ENCODE assay signal across 9 mouse cellular contexts in the genomic region with DNA sequence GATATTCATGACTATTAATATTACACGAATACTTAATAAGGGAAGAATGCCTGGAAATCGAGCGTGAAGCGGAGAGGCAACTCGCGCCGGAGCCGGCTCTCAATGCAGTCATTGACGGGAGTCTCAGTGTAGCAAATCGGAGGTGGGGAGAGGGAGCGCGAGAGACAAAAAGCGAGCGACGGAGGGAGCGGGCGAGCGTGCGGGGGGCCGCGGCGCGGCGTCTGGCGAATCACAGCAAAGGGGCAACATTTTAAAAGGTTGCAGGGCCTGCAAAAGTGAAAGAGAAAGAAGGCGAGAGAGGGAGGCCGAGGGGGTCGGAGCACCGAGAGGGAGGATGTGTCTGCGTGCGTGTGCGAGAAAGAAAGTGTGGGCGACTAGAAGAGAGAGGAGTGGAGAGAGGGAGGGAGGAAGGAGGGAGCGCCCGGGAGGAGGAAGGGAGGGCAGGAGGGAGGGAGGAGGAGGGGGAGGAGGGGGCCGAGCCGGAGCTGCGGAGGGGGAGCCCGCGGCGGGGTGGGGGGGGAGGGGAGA. TPM values are rescaled to one million over a fixed set of nuclear protein-coding genes. Genes with fewer than 3 reads are reported as not detected.
DNase-seq lines count a peak whose midpoint lies in the region; ATAC-seq and TF ChIP-seq lines count a peak whose summit lies in the region.
"Had no signal": no experiment of that assay in that cellular context is flagged by ENCODE, and none has a peak within 500 bp of the region (broad histone marks: within the 10 kb centered on the region; RNA-seq: fewer than 3 reads in every experiment).

No protein-coding gene starts in this region.

- no peaks in the 10 kb centered on the region for H3K79me3 ChIP-seq in C2C12 (ENCODE audit: low read depth)

- ATAC-seq in liver, embryonic 13.5 days (ENCODE audit: low read depth), result no peak
- ATAC-seq in neural tube, embryonic 14.5 days (ENCODE audit: low read depth), result peak; percentile 69

- peaks cover 54% of the 10 kb centered on the region for H3K4me1 ChIP-seq in embryonic facial prominence, embryonic 10.5 days
- H3K4me1 ChIP-seq in hindbrain, embryonic 10.5 days (replicated peaks), result peaks cover 51% of the 10 kb centered on the region
- H3K4me1 ChIP-seq in liver, embryonic 13.5 days (replicated peaks), result peaks cover 17% of the 10 kb centered on the region
- no peaks in the 10 kb centered on the region for H3K4me1 ChIP-seq in neural tube, embryonic 14.5 days (ENCODE audit: control insufficient read depth, insufficient read depth, low read length)

- peak overlapping the region; percentile 62 for H3K4me2 ChIP-seq in liver, embryonic 13.5 days
- H3K4me2 ChIP-seq in neural tube, embryonic 14.5 days (ENCODE audit: low read depth, low read length), result peak overlapping the region; percentile 55

- peak; percentile 39 for DNase-seq in adrenal gland, postnatal 10 days
- no peak for DNase-seq in adrenal gland, postnatal 4 days (ENCODE audit: low spot score in 2 of 2)
- DNase-seq in embryonic facial prominence, embryonic 10.5 days (ENCODE audit: low spot score), result peak; percentile 90
- peak; percentile 89 for DNase-seq in hindbrain, embryonic 10.5 days (ENCODE audit: low spot score)
- DNase-seq in liver, embryonic 13.5 days, result no peak
- DNase-seq in MN1 (ENCODE audit: low spot score), result no peak

- no peak overlapping the region for H3K9ac ChIP-seq in liver, embryonic 13.5 days
- H3K9ac ChIP-seq in neural tube, embryonic 14.5 days (replicated peaks; ENCODE audit: low read depth, low read length), result peak overlapping the region; percentile 66

- H3K27me3 ChIP-seq in C2C12 (ENCODE audit: control insufficient read depth, insufficient read depth, insufficient read length), result peaks cover 49% of the 10 kb centered on the region
- peaks cover 94% of the 10 kb centered on the region for H3K27me3 ChIP-seq in embryonic facial prominence, embryonic 10.5 days (replicated peaks; ENCODE audit: low read depth, poor library complexity, severe bottlenecking)
- H3K27me3 ChIP-seq in hindbrain, embryonic 10.5 days (ENCODE audit: insufficient read depth, poor library complexity, severe bottlenecking), result peaks cover 96% of the 10 kb centered on the region
- peaks cover 97% of the 10 kb centered on the region for H3K27me3 ChIP-seq in liver, embryonic 13.5 days
- H3K27me3 ChIP-seq in neural tube, embryonic 14.5 days (ENCODE audit: control insufficient read depth, insufficient read depth, low read length), result peaks cover 9% of the 10 kb centered on the region; the same call in 1 of the 2 replicates
- H3K27me3 ChIP-seq: CH12.LX had no signal

- H3K79me2 ChIP-seq in C2C12 (ENCODE audit: control insufficient read depth, insufficient read depth), result no peaks in the 10 kb centered on the region

- peak overlapping the region; percentile 67 for H3ac ChIP-seq in C2C12 (ENCODE audit: control insufficient read depth, insufficient read length, low read depth)

- no peak for TF ChIP-seq CTCF in C2C12 (IDR thresholded peaks at IDR 0.05; ENCODE audit: control insufficient read depth, insufficient read depth, insufficient read length)

- peak overlapping the region; percentile 21 for H3K4me3 ChIP-seq in C2C12 (ENCODE audit: insufficient read depth, poor library complexity, severe bottlenecking)
- H3K4me3 ChIP-seq in embryonic facial prominence, embryonic 10.5 days, result peak overlapping the region; percentile 75
- H3K4me3 ChIP-seq in hindbrain, embryonic 10.5 days, result peak overlapping the region; percentile 60
- peak overlapping the region; percentile 53 for H3K4me3 ChIP-seq in liver, embryonic 13.5 days (replicated peaks)
- H3K4me3 ChIP-seq in neural tube, embryonic 14.5 days (ENCODE audit: low read depth, low read length), result peak overlapping the region; percentile 46

- WGBS in embryonic facial prominence, embryonic 10.5 days, result under 1% methylated on average over 36 of the region's 41 CpGs
- WGBS in hindbrain, embryonic 10.5 days, result under 1% methylated on average over 41 of the region's 41 CpGs
- under 1% methylated on average over 32 of the region's 41 CpGs for WGBS in liver, embryonic 13.5 days (ENCODE audit: insufficient replicate concordance)
- under 1% methylated on average over 38 of the region's 41 CpGs for WGBS in neural tube, embryonic 14.5 days

- H3K27ac ChIP-seq in embryonic facial prominence, embryonic 10.5 days (replicated peaks), result peak overlapping the region; percentile 97
- H3K27ac ChIP-seq in hindbrain, embryonic 10.5 days, result peak overlapping the region; percentile 91
- no peak overlapping the region for H3K27ac ChIP-seq in liver, embryonic 13.5 days
- peak overlapping the region; percentile 89 for H3K27ac ChIP-seq in neural tube, embryonic 14.5 days (ENCODE audit: low read depth, low read length)

- no peaks in the 10 kb centered on the region for H3K36me3 ChIP-seq in C2C12 (ENCODE audit: control insufficient read depth, insufficient read depth)
- H3K36me3 ChIP-seq in embryonic facial prominence, embryonic 10.5 days (replicated peaks), result no peaks in the 10 kb centered on the region
- H3K36me3 ChIP-seq in hindbrain, embryonic 10.5 days, result no peaks in the 10 kb centered on the region
- H3K36me3 ChIP-seq in liver, embryonic 13.5 days, result no peaks in the 10 kb centered on the region
- no peaks in the 10 kb centered on the region for H3K36me3 ChIP-seq in neural tube, embryonic 14.5 days (ENCODE audit: control insufficient read depth, insufficient read depth, low read length)

- H3K9me3 ChIP-seq in embryonic facial prominence, embryonic 10.5 days, result no peaks in the 10 kb centered on the region
- H3K9me3 ChIP-seq in hindbrain, embryonic 10.5 days, result no peaks in the 10 kb centered on the region
- no peaks in the 10 kb centered on the region for H3K9me3 ChIP-seq in liver, embryonic 13.5 days (replicated peaks)
- H3K9me3 ChIP-seq in neural tube, embryonic 14.5 days (ENCODE audit: control insufficient read depth, low read length), result no peaks in the 10 kb centered on the region

TF ChIP-seq in C2C12, 6 proteins besides CTCF, POLR2A, EP300 and RAD21:
- TF ChIP-seq MYOG (IDR thresholded peaks at IDR 0.05; ENCODE audit: control insufficient read depth, extremely low read depth, insufficient read length) (no peak), USF1 (IDR thresholded peaks at IDR 0.05; ENCODE audit: low read depth) (no peak), MYOD1 (IDR thresholded peaks at IDR 0.05; ENCODE audit: control insufficient read depth, insufficient read length, low read depth) (no peak), MAX (IDR thresholded peaks at IDR 0.05) (no peak), CEBPB (IDR thresholded peaks at IDR 0.05; ENCODE audit: low read depth) (no peak), FOSL1 (IDR thresholded peaks at IDR 0.05; ENCODE audit: insufficient read depth, low read length, poor library complexity, severe bottlenecking) (no peak)

RNA-seq across cellular contexts. Expression of a gene that starts 7.5 kb away (rescaled TPM):
- total RNA-seq in adrenal gland, postnatal 10 days (2021), result under 1 TPM; 0.33 to 0.36 TPM
- 1 to 10 TPM; 1.5 to 3.1 TPM for total RNA-seq in adrenal gland, postnatal 4 days (2021)
- 0.89 TPM for polyA plus RNA-seq in C2C12 (2012; fragmentation: generic; extraction: Trizol)
- 8.3 and 8.5 TPM in 2 replicates for polyA plus RNA-seq in embryonic facial prominence, embryonic 10.5 days (2016; fragmentation: Nextera tagmentation; extraction: Ambion mirVana)
- polyA plus RNA-seq in hindbrain, embryonic 10.5 days (2016; fragmentation: Nextera tagmentation; extraction: Ambion mirVana), result 6.7 and 13.8 TPM in 2 replicates
- polyA plus RNA-seq in liver, embryonic 13.5 days (2015; fragmentation: Nextera tagmentation; extraction: Ambion mirVana), result 0.03 TPM in 1 of 2 replicates, not detected in the other
- 7.3 and 9.1 TPM in 2 replicates for polyA plus RNA-seq in neural tube, embryonic 14.5 days (2014; fragmentation: Nextera tagmentation; extraction: Ambion mirVana)
- total RNA-seq: CH12.LX had no signal

Comparison
In these comparisons a context has a peak if more than half of its experiments do, and no peak if none do; other contexts are left out.
1. DNase-seq: peak in adrenal gland, postnatal 10 days (single experiment), embryonic facial prominence, embryonic 10.5 days (single experiment) and hindbrain, embryonic 10.5 days (single experiment); none in adrenal gland, postnatal 4 days (0 of 2), liver, embryonic 13.5 days (single experiment) and MN1 (single experiment).
2. H3K4me3 ChIP-seq: peak in every context shown above with its lines; median percentile 75 in embryonic facial prominence, embryonic 10.5 days; 60 in hindbrain, embryonic 10.5 days; 53 in liver, embryonic 13.5 days; 46 in neural tube, embryonic 14.5 days; 21 in C2C12.